Mouse (Mus musculus) neutrophil, adult 59 days (primary cell): ENCODE results near the gene Emc1. TPM values are rescaled to one million over a fixed set of nuclear protein-coding genes. Genes with fewer than 3 reads are reported as not detected.

Experiments
- total RNA-seq, 2 experiments: library from RNA; stranded (reverse); gene quantifications; 1 replicate in 1 of 2; 2 replicates in 1 of 2; pipeline ENCODE4 v1.2.4; 2023

Emc1 gene
- total RNA-seq = 10 to 100 TPM; 21.2 to 21.5 TPM

DNA sequence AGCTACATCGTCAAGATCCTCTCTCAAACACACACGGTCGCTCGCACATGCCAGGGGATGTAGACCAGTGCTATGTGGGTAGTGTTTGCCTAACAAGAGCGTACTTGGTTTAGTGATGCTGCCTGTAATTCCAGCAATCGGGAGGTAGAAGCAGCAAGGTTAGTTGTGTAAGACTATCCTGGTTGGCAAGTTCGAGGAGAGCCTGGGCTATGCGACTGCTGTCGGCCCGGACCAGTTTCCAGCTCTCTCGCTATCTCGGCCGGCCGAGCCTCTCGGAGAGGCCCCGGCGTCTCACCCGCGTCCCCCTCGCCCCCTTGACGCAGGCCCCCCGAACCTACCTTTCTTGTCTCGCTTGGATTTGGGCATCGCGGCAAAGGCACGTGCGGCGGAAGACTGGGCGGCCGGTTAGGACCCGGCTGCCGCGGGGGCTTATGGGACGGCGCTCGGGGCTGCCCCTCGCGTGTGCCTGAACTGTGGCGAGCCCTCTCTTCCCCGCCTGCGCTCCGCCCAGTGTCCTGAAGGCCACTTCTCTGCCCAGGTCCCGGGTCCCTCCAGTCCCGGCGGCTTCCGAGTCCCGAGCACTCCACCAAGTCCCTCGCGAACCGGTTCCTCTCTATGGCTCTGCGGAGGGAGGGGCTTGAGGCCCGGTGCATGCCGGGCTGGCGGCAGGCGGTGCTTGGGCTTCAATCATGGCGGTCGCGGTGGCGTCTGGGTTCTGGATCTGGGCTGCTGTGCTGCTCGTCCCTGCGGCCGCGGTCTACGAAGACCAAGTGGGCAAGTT is at the start of gene Emc1, which contains the start of the genes Mrto4 and Ubr4:
Gene Emc1, plus strand, starts transcription at position 657 of the 781 bp plus-strand sequence.
Gene Mrto4, minus strand, starts transcription at position 646 of the 781 bp plus-strand sequence.
Gene Ubr4, plus strand, starts transcription at position 679 of the 781 bp plus-strand sequence.

DNA sequence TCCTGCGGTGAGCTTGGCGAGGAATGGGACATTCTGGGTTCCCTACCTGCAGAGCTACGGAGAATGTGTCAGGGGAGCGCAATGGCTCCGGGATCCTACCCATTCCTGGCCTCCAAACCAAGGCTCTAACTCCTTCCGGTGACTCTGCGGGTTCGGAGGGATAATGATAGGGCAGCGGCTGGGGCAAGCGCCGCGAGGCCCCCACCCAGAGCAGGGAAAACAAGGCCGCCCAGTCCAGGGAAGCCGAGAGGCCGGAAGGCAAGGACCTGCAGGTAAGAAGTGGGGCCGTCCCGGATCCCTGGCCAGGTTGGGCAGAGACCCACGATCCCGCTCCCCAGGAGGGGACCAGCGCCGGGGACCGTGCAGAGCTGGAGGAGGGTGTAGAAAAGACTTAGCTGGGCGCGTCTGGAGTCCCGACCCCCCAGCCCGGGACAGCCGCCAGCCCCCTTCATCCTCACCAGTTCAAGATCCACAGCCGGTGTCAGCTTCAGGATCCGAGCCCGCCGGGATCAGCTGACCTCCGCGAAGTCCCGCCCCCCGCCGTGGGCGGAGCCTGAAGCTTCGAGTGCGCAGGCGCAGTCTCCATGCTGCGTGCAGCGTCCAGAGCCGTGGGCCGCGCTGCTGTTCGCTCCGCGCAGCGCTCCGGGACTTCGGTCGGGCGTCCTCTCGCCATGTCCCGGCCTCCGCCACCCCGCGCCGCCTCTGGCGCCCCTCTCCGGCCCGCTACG is 42.1 kb upstream of the Emc1 start, which contains the start of the genes Pqlc2 and Akr7a5:
Gene Pqlc2, minus strand, starts transcription at position 538 of the 728 bp plus-strand sequence.
Gene Akr7a5, plus strand, starts transcription at position 574 of the 728 bp plus-strand sequence.

Other genes starting within 250 kb of the Emc1 start
- 100 to 1,000 TPM in 1 of 2 experiments, 10 to 100 TPM in 1; 99.5 to 120 TPM for gene Minos1, start 221.5 kb upstream of the Emc1 start, total RNA-seq
- gene Capzb, start 159.7 kb upstream of the Emc1 start, total RNA-seq = 100 to 1,000 TPM; 540 to 564 TPM
- 1 to 10 TPM; 4.8 to 7.8 TPM for gene Pqlc2, start 41.9 kb upstream of the Emc1 start, total RNA-seq
- gene Akr7a5, start 41.8 kb upstream of the Emc1 start, total RNA-seq = 1 to 10 TPM; 3.5 to 5.9 TPM
- gene Mrto4, start within 50 bp of the Emc1 start, total RNA-seq = 10 to 100 TPM; 33.6 to 35.1 TPM
- gene Ubr4, start within 50 bp of the Emc1 start, total RNA-seq = 100 to 1,000 TPM; 147 to 151 TPM
- gene Iffo2, start 178.0 kb downstream of the Emc1 start, total RNA-seq = 1 to 10 TPM; 2.3 TPM